Mouse (Mus musculus): Measurements from ENCODE around the gene Cfap206. TPM values are rescaled to one million over a fixed set of nuclear protein-coding genes. Genes with fewer than 3 reads are reported as not detected.
A peak's percentile ranks its signal among the peaks of the same experiment; 100 is the strongest.
"Not testable (repeated sequence)": the region's sequence is repeated elsewhere in the genome, so short reads cannot be mapped to it uniquely, and the experiment has no call there.

The Cfap206 gene
- 1 to 10 TPM; 1.8 to 2.0 TPM for total RNA-seq (2021)

DNA sequence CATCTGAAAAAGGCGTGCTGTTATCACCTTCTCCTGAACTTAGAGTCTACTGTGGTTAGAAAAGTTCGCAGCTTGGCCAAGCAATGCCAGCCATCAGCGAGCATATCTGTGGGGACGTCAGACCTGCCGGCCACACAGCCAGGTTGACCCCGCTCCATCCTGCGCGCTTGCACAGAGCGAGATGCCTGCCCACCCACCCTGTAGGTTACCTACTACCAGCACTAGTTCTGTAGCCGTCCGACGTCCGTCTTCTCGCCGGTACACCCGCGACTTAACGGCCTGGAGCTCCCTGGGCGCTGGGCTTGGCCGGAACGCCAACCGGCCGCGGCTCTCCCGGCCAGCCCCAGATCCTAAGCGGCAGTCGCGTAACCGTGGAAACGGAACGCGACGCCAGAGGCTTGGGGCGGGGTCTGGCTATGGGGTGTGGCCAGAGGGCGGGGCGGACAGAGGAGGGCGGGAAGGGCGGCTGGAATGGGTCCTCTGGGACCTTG is at the start of gene Cfap206:
TSS of gene Cfap206 (minus strand) at position 356 of the 491 bp plus-strand sequence.
- intact Hi-C loops (cut with DNase I), result no loop called here
- DNase-seq (ENCODE audit: low spot score in 2 of 2), result peak; percentile 22 to 45

DNA sequence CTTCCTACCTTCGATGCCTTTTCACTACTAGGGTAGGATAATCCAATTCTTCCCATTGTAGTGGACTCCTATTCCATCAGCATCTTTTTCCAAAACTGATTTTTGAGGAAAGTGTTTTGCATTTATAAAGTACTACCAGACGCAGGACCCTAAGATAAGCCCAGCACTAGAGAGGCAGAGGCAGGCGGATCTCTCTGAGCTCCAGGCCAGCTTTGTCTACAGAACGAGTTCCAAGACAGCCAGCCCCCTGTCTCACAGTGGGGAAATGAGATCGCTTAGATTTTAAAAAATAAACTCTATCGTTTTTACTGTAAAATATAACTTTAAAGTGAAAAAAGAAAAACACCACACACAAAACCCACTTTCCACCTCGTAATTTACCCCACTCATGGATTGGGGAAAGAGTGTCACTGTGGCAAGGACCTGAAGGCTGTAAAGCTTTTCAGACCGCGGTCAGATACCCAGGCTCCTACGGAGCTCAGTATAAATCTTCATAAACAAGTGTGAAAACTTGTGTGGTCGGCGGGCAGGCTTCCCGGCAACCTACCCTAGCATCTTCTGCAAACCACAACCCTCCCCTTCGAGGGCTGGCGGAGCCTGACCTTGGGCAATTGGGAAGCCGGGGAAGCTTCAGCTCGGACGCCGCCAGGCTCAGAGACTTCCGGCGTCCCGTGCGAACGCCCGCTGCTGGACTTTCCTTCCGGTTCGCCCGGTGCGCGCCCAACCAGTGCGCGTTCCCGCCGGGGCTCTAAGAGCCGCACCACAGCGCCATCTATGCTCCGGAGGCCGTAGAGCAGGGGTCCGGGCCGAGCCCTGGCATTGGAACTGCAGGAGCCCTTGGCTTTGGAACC is 47.9 kb upstream of the Cfap206 start, which contains the start of gene Smim8:
TSS of gene Smim8 (minus strand) at position 747 of the 851 bp plus-strand sequence.
- intact Hi-C loops (cut with DNase I), result loop anchor here (1.0 to 10.0 kb wide), 2 partner anchors 91 to 107 kb away; partner anchors contain the start of genes Slc35a1 and Zfp292
- peak; percentile 86 to 89 for DNase-seq (ENCODE audit: low spot score in 2 of 2)

GRCm38 (mm10) chr4:34771652-34772371 is 41.8 kb upstream of the Cfap206 start:
- no peak for DNase-seq (ENCODE audit: low spot score in 2 of 2)
- intact Hi-C loops (cut with DNase I), result loop anchor here (10.0 kb wide), 1 partner anchor 113 kb away; the partner anchor contains the start of gene Zfp292

GRCm38 (mm10) chr4:34756163-34756562 is 26.2 kb upstream of the Cfap206 start, which contains the start of gene Gm136:
Gene Gm136 (minus strand): TSS chr4:34756263.
- no peak for DNase-seq (ENCODE audit: low spot score in 2 of 2)
- intact Hi-C loops (cut with DNase I), result no loop called here

DNA sequence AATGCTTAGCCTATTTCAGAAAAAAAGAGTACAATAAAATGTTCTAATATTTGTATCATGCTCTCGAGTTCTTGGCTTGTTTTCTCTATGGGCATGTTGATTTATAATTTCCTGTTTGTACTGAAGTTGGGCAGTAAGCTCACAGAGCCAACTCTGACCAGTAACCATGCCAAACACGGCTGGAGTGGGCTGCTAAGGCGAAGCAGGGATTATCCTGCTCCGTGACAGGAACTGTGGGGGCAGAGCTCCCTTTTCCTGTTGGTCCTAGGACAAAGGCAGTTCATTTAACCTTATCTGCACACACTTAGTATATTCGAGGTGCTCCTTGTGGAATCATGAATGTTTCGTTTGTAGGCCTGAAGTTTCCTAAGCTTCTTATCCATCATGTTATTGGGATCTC is 19.2 kb upstream of the Cfap206 start:
- intact Hi-C loops (cut with DNase I), result no loop called here
- DNase-seq (ENCODE audit: low spot score in 2 of 2), result no peak

DNA sequence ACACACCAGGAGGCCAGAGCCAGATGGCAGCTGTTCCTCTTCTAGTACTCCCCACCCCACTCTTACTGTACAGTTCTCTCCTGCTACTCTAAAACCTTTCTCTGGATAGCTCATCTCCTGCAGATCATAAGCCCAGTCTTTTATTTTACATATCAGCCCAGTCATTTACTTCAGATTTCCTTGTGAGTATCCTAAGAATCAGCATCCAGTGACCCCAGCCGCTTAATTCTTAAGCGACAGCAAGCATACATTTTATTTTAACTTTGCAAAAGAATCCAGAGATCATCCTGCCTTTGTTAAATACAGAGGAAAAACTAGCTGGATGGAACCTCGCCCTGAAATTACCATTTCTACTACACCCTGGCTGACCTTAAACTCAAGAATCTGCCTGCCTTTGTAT is 4.5 kb upstream of the Cfap206 start:
- intact Hi-C loops (cut with DNase I), result no loop called here
- no peak for DNase-seq (ENCODE audit: low spot score in 2 of 2)

DNA sequence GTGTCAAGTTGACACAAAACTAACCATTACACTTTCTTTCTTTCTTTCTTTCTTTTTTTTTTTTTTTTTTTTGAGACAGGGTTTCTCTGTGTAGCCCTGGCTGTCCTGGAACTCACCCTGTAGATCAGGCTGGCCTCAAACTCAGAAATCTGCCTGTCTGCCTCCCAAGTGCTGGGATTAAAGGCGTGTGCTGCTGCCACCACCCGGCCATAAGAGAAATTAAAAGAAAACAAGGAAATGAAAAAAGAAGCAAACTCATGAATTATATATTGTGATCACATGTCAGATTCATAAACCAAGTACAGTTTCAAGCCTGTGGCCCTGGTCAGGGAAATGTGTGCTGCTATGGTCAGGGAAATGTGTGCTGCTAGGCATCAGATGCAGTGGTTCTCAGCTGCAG is 3.4 kb upstream of the Cfap206 start:
- intact Hi-C loops (cut with DNase I); DNase-seq (ENCODE audit: low spot score in 2 of 2): not testable (repeated sequence)

- intact Hi-C loops (cut with DNase I); DNase-seq (ENCODE audit: low spot score in 2 of 2): not testable (repeated sequence)
Measured at GRCm38 (mm10) chr4:34725710-34726109, 4.3 kb downstream of the Cfap206 start.

DNA sequence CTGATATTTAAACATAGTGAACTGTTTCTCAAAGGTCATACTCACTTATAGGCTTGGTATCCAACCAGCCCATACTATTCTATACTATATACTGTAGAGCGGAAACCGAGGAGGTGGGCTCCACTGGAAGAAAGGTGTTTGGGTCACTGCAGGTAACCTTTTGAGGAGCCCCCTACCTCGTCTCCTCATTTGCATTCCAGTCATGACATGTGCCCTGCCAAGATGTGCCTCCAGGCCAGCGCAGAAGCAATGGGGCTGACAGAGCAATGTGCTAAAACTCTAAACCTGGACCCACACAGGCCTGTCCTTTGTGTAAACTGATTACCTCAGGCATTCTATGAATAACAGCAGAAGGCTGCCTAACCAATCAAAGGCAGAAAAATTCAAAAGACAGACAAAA is 5.7 kb downstream of the Cfap206 start:
- intact Hi-C loops (cut with DNase I), result no loop called here

GRCm38 (mm10) chr4:34723186-34723585 is 6.8 kb downstream of the Cfap206 start:
- intact Hi-C loops (cut with DNase I), result no loop called here
- DNase-seq (ENCODE audit: low spot score in 2 of 2), result no peak

More for the DNA sequence above, 5.7 kb downstream of the Cfap206 start:
- no peak for DNase-seq (ENCODE audit: low spot score in 2 of 2)

GRCm38 (mm10) chr4:34720127-34720895 is 9.7 kb downstream of the Cfap206 start:
- intact Hi-C loops (cut with DNase I), result no loop called here
- no peak for DNase-seq (ENCODE audit: low spot score in 2 of 2)

DNA sequence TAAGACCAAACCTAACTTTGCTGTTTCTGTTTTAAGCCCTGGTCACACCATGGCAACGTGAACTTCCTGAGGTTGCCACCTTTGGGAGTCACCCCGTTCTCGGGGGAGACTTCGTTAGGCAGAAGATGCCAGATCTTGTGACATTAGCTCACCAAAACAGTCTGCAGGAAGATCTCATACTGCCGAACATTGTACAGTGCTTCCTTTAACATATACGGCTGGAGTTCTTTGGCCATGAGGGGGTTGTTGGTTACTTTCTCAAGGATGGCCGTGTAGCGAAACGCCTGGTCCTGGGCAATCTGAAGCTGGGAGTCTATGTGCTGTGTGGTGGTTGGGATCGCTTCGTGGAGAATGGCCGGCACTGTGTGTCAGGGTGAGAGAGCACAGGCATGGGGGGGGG is 10.6 kb downstream of the Cfap206 start:
- intact Hi-C loops (cut with DNase I), result no loop called here
- DNase-seq (ENCODE audit: low spot score in 2 of 2), result no peak

DNA sequence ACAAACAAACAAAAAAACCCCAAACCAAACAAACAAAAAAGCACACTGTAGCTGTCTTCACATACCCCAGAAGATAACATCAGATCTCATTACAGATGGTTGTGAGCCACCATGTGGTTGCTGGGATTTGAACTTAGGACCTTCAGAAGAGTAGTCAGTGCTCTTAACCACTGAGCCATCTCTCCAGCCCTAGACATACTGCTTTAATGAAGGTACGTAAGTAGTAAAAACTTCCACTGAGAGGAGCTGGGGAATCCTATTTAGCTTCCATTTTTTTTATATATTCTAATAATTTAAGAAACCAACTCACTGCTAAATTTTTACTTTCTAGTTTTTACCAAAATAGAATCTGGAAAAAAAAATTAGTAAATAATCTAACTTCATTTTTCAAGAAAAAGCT is 14.9 kb downstream of the Cfap206 start:
- intact Hi-C loops (cut with DNase I), result no loop called here
- DNase-seq (ENCODE audit: low spot score in 2 of 2), result no peak

DNA sequence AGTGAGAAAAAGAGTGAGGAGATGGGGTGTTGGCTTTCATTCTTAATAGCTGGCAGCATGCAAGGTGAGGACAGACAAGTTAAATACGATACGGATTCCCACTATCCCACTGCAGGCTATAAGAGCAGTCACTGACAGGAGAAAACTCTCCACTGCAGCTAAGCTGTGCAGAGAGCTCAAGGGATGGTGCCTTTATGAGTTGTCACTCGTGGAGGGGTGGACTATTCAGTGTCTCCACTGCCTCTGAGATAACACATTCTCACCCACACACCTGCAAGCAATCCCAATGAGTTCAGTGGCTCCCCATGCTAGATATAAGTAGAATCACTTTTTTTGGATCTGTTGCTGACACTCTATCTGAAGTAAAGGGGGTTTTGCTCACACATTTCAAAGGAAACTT is 21.9 kb downstream of the Cfap206 start:
- DNase-seq (ENCODE audit: low spot score in 2 of 2), result no peak
- intact Hi-C loops (cut with DNase I), result no loop called here

GRCm38 (mm10) chr4:34707248-34707647 is 22.8 kb downstream of the Cfap206 start:
- intact Hi-C loops (cut with DNase I), result no loop called here
- DNase-seq (ENCODE audit: low spot score in 2 of 2), result no peak

DNA sequence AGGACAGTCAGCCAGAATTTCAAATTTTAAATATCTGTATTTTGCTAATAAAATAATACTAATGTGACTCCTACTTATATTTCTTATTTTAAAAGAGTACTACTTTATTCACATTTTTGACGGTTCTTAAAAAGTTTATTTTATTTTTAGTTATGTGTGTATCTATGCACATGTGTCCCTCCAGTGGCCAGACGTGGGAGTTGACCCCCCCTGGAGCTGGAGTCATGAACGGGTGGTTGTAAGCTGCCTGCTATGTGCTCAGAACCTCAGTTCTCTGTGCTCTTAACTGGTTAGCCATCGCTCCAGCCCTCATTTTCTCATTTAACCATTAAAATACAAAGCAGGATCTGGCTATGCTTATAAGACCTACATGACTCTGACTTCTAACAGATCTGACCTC is 27.0 kb downstream of the Cfap206 start:
- intact Hi-C loops (cut with DNase I), result no loop called here
- no peak for DNase-seq (ENCODE audit: low spot score in 2 of 2)

DNA sequence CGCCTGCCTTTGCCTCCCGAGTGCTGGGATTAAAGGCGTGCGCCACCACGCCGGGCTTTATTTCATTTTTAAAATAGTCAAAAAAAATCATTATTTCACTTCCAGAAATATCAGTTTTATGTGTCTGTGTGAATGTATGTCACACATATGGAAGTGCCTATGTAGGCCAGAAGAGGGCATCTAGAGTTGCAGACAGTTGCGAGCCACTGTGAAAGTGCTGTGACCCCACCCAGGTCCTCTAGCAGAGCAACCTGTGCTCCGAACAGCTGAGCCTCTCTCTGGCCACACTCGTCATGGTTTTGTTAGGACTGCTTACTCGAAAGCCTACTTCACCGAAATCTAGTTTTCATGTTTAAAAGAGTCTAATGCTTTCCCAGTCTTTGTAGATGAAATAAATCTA is 27.8 kb downstream of the Cfap206 start:
- no peak for DNase-seq (ENCODE audit: low spot score in 2 of 2)
- intact Hi-C loops (cut with DNase I), result no loop called here

DNA sequence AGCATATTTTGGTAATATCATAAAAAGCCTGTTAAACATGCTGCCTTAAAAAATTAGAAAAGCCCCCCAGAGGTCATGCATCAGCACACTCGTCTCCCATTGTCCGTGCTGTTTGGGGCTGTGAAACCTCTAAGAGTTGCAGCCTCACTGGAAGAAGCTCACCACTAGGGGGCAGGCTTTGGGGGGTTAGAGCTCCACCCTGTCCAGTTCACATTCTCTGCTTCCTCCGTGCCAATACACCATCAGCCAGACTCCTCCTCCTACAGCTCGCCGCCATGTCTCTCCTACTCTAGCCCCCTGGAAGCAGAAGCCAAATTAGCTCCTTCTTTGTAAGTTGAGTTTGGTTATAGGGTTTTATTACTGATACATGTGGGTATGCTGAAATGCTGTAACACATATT is 28.5 kb downstream of the Cfap206 start:
- intact Hi-C loops (cut with DNase I), result no loop called here
- DNase-seq (ENCODE audit: low spot score in 2 of 2), result no peak

DNA sequence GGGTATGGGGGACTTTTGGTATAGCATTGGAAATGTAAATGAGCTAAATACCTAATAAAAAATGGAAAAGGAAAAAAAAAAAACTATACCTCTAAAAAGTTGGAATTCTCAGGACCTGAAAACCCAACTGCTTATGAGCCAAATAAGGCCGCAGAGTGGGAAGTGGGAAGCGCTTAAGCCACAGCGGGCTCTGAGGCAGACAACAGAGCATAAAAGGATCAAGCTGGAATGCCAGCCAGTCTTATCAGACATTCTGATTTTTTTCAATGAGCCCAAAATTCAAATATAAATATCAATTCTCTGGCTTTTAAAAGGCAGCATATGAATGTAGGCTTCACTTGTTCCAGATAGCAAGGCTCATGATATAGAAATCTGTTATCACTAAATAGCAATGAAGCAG is 42.0 kb downstream of the Cfap206 start:
- no peak for DNase-seq (ENCODE audit: low spot score in 2 of 2)
- intact Hi-C loops (cut with DNase I), result loop anchor here (5.0 to 10.0 kb wide), 2 partner anchors 199 to 237 kb away; no protein-coding TSS in a partner anchor
